Mouse (Mus musculus) intestine, embryonic 16.5 days (tissue): ENCODE results near the gene Ash1l. TPM values are rescaled to one million over a fixed set of nuclear protein-coding genes. Genes with fewer than 3 reads are reported as not detected.
"Not testable (repeated sequence)": the region's sequence is repeated elsewhere in the genome, so short reads cannot be mapped to it uniquely, and the experiment has no call there.

ENCODE experiments used
- ATAC-seq: fragments of 200-750 bp; cut with Nextera tagmentation; 2 replicates; pipeline ENCODE4 v1.8.0; 2017; ENCODE audit warnings: moderate TSS enrichment, moderate library complexity
- H3K27ac ChIP-seq: fragments of 300-500 bp; sonication (generic); 2 replicates; pipeline ENCODE4 v1.5.1; 2014; ENCODE audit warnings: mild to moderate bottlenecking, low read length
- H3K27me3 ChIP-seq: fragments of 300-500 bp; sonication (generic); replicated peaks from 2 replicates; pipeline ENCODE4 v1.6.1; 2014; ENCODE audit warnings: low read length, control low read depth, mixed read lengths; ENCODE audit not compliant: control insufficient read depth, insufficient read depth
- H3K36me3 ChIP-seq: fragments of 300-500 bp; sonication (generic); 2 replicates; pipeline ENCODE4 v1.6.1; 2014; ENCODE audit warnings: low read length, control low read depth; ENCODE audit not compliant: control insufficient read depth, insufficient read depth
- H3K4me1 ChIP-seq: fragments of 300-500 bp; sonication (generic); 2 replicates; pipeline ENCODE4 v1.6.1; 2014; ENCODE audit warnings: low read length, control low read depth, mixed read lengths; ENCODE audit not compliant: control insufficient read depth, insufficient read depth
- H3K4me2 ChIP-seq: fragments of 300-500 bp; sonication (generic); 2 replicates; pipeline ENCODE4 v1.6.1; 2014; ENCODE audit warnings: low read depth, low read length, control low read depth
- H3K4me3 ChIP-seq: fragments of 300-500 bp; sonication (generic); 2 replicates; pipeline ENCODE4 v1.5.1; 2014; ENCODE audit warnings: mild to moderate bottlenecking, low read length
- H3K9ac ChIP-seq: fragments of 300-500 bp; sonication (generic); 2 replicates; pipeline ENCODE4 v1.6.1; 2014; ENCODE audit warnings: low read depth, low read length
- H3K9me3 ChIP-seq: fragments of 300-500 bp; sonication (generic); 2 replicates; pipeline ENCODE4 v1.6.1; 2016; ENCODE audit warnings: low read length, control low read depth; ENCODE audit not compliant: control insufficient read depth
- WGBS: fragments of 180-500 bp; shearing (Covaris S2); extraction: QIAGEN DNeasy Blood & Tissue Kit; methylation state at CpG from one replicate; pipeline ENCODE4 v1.1.7; 2014; 5-methylcytosine and 5-hydroxymethylcytosine counted together
- polyA plus RNA-seq: library from polyadenylated mRNA; unstranded; fragments of >200 nt; fragmentation: Nextera tagmentation; extraction: Ambion mirVana; gene quantifications from 2 replicates; pipeline ENCODE4 v1.2.1, GENCODE M21; 2015

Gene Ash1l
- polyA plus RNA-seq, 1 experiment from 2014 or later, result 13.8 TPM

DNA sequence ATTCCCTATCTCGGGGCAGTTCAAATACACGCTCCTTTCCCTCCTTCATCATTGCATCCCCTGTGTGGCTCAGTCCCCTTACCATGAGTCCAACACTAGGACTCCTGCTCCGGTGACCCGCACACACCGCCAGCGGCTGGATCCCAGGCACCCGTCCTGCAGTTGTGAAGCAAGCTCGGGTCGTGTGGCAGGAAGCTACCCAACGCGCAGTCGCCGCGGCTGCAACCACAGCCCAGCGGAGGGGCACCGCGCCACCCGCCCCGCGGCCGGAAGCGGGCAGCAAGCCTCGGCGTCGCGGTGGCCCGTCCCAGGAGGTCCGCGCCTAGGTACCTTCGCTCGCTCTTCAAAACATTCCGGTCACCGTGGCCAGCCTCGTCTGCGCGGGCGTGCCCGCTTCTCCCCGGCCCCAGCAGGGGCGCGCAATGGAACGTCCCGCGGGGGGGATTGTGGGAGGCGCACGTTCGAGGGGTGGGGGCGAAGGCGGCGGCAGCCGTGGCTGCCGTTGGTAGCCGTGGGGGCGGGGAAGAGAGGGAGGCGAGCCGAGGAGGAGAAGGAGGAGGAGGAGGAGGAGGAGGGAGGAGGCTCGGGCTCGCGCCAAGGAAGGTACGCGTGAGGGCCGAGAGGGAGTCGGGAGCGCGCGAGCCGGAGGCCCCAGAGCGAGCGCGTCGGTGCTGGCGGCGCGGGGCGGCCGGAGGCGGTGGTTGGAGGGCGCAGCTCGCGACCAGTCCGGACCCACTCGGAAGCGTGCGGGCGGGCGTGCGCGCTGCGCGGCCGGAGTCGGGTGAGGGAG, 441 bp upstream of the Ash1l start:
- Histone ChIP-seq H3K36me3 (no peaks in the 10 kb centered on the region), H3K4me3 (peak overlapping the region; percentile 97), H3K27me3 (no peaks in the 10 kb centered on the region), H3K27ac (peak overlapping the region; percentile 98), H3K4me1 (peaks cover 21% of the 10 kb centered on the region), H3K4me2 (peak overlapping the region; percentile 62), H3K9ac (peak overlapping the region; percentile 99), H3K9me3 (no peaks in the 10 kb centered on the region)
- peak; percentile 92 for ATAC-seq
- under 1% methylated on average over 70 of the region's 92 CpGs for WGBS

DNA sequence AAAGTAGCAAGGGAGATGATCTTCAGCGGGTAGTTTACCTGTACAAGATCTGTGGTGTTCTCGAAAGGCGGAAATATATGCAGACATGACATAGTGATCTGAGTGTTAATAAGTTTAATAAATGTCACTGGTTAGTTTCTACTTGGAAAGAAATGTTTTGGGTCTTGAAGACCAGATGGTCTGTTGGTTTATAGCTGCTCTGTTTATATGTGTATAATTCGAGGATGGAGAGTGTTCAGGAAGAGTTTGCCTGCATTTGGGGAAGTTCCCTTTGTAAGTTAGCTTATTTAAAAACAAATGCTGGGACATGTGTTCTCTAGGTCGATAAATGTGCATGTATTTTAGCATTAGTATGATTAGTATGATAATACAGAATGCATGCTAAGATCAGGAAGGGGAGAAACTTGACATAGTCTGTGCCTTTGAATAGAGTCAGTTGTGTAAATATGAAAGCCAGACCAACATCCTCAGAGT, 942 bp downstream of the Ash1l start:
- Histone ChIP-seq H3K4me2 (peak overlapping the region; percentile 54), H3K27me3 (no peaks in the 10 kb centered on the region), H3K4me1 (peaks cover 21% of the 10 kb centered on the region), H3K4me3 (peak overlapping the region; percentile 97), H3K9me3 (no peaks in the 10 kb centered on the region), H3K9ac (peak overlapping the region; percentile 99), H3K27ac (peak overlapping the region; percentile 98), H3K36me3 (no peaks in the 10 kb centered on the region)
- WGBS, result 0% methylated on average over 5 of the region's 5 CpGs
- no peak for ATAC-seq

DNA sequence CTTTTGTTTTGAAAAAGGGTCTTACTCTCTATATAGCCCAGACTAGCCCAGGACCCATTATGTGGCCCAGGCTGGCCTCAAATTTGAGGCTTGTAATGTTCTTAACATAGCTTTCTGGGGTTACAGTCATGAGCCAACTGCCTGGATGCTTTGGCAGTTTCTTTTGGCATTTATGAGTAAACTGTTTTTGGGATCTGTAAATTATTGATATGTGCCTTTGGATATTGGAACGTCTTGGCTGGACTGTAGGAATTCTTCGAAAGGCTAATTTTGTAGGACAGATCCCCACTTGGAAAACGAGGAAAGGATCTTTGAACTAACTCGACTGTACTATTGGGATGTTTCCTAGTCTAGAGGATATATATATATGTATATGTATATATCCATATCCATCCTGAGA, 2.8 kb downstream of the Ash1l start:
- Histone ChIP-seq H3K9me3 (no peaks in the 10 kb centered on the region), H3K4me2 (no peak overlapping the region), H3K27me3 (no peaks in the 10 kb centered on the region), H3K36me3 (no peaks in the 10 kb centered on the region), H3K4me1 (peaks cover 11% of the 10 kb centered on the region), H3K4me3 (no peak overlapping the region), H3K9ac (no peak overlapping the region), H3K27ac (no peak overlapping the region)
- 82% methylated on average over 4 of the region's 4 CpGs for WGBS
- ATAC-seq, result no peak

DNA sequence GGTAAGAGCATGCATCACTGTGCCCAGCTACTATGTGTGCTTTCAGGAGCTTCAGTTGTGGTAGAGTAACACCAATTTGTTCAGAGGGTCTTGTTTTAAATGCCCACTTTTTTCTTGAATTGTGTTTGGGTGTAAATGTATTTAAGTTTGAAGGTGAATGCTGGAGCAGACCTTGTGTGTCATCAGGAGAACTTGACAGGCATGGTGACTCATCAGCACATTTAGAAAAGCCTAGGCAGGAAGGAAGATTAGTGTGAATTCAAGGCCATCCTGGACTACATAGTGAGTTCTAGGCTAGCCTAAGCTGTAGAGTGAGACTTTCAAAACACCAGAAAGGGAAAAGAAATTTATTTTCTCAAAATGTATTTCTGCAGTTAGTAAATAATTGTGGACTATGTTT, 3.3 kb downstream of the Ash1l start:
- no peak overlapping the region for H3K27ac ChIP-seq
- H3K9me3 ChIP-seq, result no peaks in the 10 kb centered on the region
- H3K36me3 ChIP-seq, result no peaks in the 10 kb centered on the region
- H3K9ac ChIP-seq, result no peak overlapping the region
- no peak for ATAC-seq
- H3K4me2 ChIP-seq, result no peak overlapping the region
- H3K27me3 ChIP-seq, result no peaks in the 10 kb centered on the region
- no peak overlapping the region for H3K4me3 ChIP-seq
- peaks cover 7% of the 10 kb centered on the region; the same call in 1 of the 2 replicates for H3K4me1 ChIP-seq

DNA sequence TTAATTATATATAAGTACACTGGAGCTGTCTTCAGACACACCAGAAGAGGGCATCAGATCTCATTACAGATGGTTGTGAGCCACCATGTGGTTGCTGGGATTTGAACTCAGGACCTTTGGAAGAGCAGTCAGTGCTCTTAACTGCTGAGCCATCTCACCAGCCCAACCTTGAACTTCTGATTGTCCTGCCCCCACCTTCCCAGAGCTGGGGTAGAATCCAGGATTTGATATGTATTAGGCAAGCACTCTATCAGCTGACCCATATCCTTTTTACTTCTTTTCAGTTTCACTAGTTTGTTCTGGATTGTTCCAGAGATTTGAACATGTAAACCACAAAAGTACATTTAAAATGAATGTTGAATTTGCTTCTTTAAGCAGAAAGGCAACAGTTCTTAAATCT, 12.8 kb downstream of the Ash1l start:
- not testable (repeated sequence) for H3K9me3 ChIP-seq, H3K36me3 ChIP-seq, ATAC-seq, H3K9ac ChIP-seq, H3K4me1 ChIP-seq, H3K4me3 ChIP-seq, H3K27ac ChIP-seq, H3K27me3 ChIP-seq, H3K4me2 ChIP-seq

DNA sequence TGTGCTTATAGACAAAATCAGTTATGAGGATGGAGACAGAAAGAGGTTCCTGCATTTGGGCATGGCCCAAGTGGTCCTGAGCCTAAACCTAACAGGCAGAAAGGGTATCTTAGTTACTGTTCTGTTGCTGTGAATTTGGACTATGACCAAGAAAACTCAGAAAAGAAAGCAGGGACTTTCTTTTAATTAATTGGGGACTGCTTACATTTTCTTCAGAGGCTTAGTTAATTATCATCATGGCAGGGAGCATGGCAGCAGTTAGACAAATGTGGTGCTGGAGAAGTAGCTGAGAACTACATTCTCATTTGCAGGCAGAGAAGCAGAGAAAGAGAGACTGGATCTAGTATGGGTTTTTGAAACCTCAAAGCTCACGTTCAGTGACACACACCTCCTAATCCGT, 24.6 kb downstream of the Ash1l start:
- 86% methylated on average over 2 of the region's 2 CpGs for WGBS
- H3K4me1 ChIP-seq, result no peaks in the 10 kb centered on the region
- no peak overlapping the region for H3K4me3 ChIP-seq
- H3K27me3 ChIP-seq, result no peaks in the 10 kb centered on the region
- no peak overlapping the region for H3K9ac ChIP-seq
- no peak overlapping the region for H3K27ac ChIP-seq
- no peaks in the 10 kb centered on the region for H3K9me3 ChIP-seq
- H3K4me2 ChIP-seq, result no peak overlapping the region
- ATAC-seq, result no peak
- H3K36me3 ChIP-seq, result 0 out of 2 replicates have a peak, but pooled peaks cover 2% of the 10 kb centered on the region

DNA sequence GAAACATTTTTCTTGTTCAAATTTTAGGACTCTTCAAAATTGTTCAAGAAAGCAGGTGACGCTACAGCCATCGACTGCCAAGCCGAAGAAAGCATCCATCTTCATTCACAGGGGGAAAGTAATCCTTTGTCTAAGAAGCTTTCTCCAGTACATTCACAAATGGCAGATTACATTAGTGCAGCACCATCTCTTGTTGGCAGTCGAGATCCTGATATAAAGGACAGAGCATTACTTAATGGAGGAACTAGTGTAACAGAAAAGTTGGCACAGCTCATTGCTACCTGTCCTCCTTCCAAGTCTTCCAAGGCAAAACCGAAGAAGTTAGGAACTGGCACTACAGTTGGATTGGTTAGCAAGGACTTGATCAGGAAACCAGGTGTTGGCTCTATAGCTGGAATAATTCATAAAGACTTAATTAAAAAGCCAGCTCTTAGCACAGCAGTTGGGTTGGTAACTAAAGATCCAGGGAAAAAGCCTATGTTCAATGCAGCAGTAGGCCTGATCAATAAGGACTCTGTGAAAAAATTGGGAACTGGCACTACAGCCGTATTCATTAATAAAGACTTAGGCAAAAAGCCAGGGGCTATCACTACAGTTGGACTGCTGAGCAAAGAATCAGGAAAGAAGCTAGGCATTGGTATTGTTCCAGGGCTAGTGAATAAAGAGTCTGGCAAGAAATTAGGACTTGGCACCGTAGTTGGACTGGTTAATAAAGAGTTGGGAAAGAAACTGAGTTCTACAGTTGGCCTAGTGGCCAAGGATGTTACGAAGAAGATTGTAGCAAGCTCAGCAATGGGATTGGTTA, 31.0 kb downstream of the Ash1l start:
- Histone ChIP-seq H3K27me3 (no peaks in the 10 kb centered on the region), H3K4me1 (no peaks in the 10 kb centered on the region), H3K4me2 (no peak overlapping the region), H3K9me3 (no peaks in the 10 kb centered on the region), H3K36me3 (peaks cover 4% of the 10 kb centered on the region; the same call in 1 of the 2 replicates), H3K27ac (no peak overlapping the region), H3K4me3 (no peak overlapping the region), H3K9ac (no peak overlapping the region)
- no peak for ATAC-seq
- WGBS, result 90% methylated on average over 8 of the region's 8 CpGs

DNA sequence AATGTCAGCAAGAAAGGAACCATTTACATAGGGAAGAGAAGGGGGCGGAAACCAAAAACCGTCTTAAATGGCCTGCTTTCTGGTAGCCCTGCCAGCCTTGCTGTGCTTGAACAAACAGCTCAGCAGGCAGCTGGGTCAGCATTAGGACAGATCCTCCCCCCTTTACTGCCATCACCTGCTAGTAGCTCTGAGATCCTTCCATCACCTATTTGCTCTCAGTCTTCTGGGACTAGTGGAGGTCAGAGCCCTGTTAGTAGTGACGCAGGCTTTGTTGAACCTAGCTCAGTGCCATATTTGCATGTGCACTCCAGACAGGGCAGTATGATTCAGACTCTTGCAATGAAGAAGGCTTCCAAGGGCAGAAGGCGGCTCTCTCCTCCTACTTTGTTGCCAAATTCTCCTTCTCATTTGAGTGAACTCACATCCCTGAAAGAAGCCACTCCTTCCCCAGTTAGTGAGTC, 33.5 kb downstream of the Ash1l start:
- no peak overlapping the region for H3K27ac ChIP-seq
- H3K4me3 ChIP-seq, result no peak overlapping the region
- no peaks in the 10 kb centered on the region for H3K9me3 ChIP-seq
- H3K27me3 ChIP-seq, result no peaks in the 10 kb centered on the region
- WGBS, result 60% methylated on average over 4 of the region's 4 CpGs
- ATAC-seq, result no peak
- no peak overlapping the region for H3K4me2 ChIP-seq
- H3K4me1 ChIP-seq, result no peaks in the 10 kb centered on the region
- peaks cover 4% of the 10 kb centered on the region; the same call in 1 of the 2 replicates for H3K36me3 ChIP-seq
- H3K9ac ChIP-seq, result no peak overlapping the region

DNA sequence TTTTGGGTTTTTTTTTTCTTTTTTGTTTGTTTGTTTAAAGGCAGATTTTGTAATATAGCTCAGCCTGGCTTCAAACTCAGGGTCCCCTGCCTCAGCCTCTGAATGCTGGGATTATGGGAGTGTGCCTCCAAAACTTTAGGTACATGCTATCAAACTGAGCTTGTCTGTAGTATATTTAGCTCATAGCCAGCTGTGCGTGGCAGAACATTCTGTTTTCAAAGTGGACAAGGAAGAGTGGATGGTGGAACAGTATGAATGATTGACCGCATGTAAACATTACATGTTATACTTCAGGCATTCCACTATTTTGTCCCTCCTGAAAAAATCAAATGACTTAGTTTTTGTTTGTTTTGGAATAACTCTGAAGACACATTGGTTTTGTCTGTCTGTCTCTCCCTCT, 42.4 kb downstream of the Ash1l start:
- H3K4me1 ChIP-seq, result no peaks in the 10 kb centered on the region
- no peaks in the 10 kb centered on the region for H3K36me3 ChIP-seq
- ATAC-seq, result no peak
- H3K4me3 ChIP-seq, result no peak overlapping the region
- H3K9me3 ChIP-seq, result no peaks in the 10 kb centered on the region
- WGBS, result 86% methylated on average over 2 of the region's 2 CpGs
- no peak overlapping the region for H3K27ac ChIP-seq
- no peak overlapping the region for H3K4me2 ChIP-seq
- H3K27me3 ChIP-seq, result no peaks in the 10 kb centered on the region
- no peak overlapping the region for H3K9ac ChIP-seq
